Mouse (Mus musculus) spleen, adult 2 months (tissue): ENCODE measurements at regions not wholly inside any gene's neighbourhood (a gene's known extent, or its start where the extent isn't known, plus 50 kb on each side); places are given as distances from the start of the nearest gene placed in this dataset.

Source experiments
- DNase-seq, 2 experiments: peaks; one replicate each; pipeline versions ENCODE4 v3.0.0 to v3.0.0-alpha.2; 2012 to 2021; ENCODE audit warnings: low spot score in 2 of 2, low read depth in 1 of 2
- H3K27ac ChIP-seq: fragments of 200-500 bp; 2 replicates; pipeline ENCODE4 v1.5.1; 2012; ENCODE audit warnings: low read length, inconsistent platforms; ENCODE audit not compliant: insufficient read depth
- H3K27me3 ChIP-seq: fragments of 200-500 bp; 2 replicates; pipeline ENCODE4 v1.6.1; 2012; ENCODE audit warnings: mild to moderate bottlenecking, moderate library complexity, low read length, inconsistent platforms; ENCODE audit not compliant: control insufficient read depth, insufficient read depth
- H3K36me3 ChIP-seq: fragments of 200-500 bp; 2 replicates; pipeline ENCODE4 v1.6.1; 2012; ENCODE audit warnings: mild to moderate bottlenecking, low read length, inconsistent platforms; ENCODE audit not compliant: control insufficient read depth, insufficient read depth
- H3K4me1 ChIP-seq: fragments of 200-500 bp; 2 replicates; pipeline ENCODE4 v1.6.1; 2011; ENCODE audit warnings: inconsistent platforms; ENCODE audit not compliant: control insufficient read depth, insufficient read depth, insufficient read length
- H3K4me3 ChIP-seq: fragments of 200-500 bp; 2 replicates; pipeline ENCODE4 v1.5.1; 2011; ENCODE audit warnings: mild to moderate bottlenecking, inconsistent platforms; ENCODE audit not compliant: insufficient read depth, insufficient read length; ENCODE audit errors: extremely low read depth
- CTCF ChIP-seq: fragments of 200-500 bp; IDR thresholded peaks from 2 replicates; pipeline ENCODE4 v1.5.1; 2011; ENCODE audit warnings: mild to moderate bottlenecking, inconsistent platforms; ENCODE audit not compliant: insufficient read depth, insufficient read length, insufficient replicate concordance; ENCODE audit errors: extremely low read depth
- POLR2A ChIP-seq: fragments of 200-500 bp; IDR thresholded peaks from 2 replicates; pipeline ENCODE4 v1.6.1; 2011; ENCODE audit warnings: low read depth, low read length, inconsistent platforms
- WGBS: fragments of 180-500 bp; shearing (Covaris S2); methylation state at CpG from one replicate; pipeline ENCODE4 v1.1.7; 2018; 5-methylcytosine and 5-hydroxymethylcytosine counted together

DNA sequence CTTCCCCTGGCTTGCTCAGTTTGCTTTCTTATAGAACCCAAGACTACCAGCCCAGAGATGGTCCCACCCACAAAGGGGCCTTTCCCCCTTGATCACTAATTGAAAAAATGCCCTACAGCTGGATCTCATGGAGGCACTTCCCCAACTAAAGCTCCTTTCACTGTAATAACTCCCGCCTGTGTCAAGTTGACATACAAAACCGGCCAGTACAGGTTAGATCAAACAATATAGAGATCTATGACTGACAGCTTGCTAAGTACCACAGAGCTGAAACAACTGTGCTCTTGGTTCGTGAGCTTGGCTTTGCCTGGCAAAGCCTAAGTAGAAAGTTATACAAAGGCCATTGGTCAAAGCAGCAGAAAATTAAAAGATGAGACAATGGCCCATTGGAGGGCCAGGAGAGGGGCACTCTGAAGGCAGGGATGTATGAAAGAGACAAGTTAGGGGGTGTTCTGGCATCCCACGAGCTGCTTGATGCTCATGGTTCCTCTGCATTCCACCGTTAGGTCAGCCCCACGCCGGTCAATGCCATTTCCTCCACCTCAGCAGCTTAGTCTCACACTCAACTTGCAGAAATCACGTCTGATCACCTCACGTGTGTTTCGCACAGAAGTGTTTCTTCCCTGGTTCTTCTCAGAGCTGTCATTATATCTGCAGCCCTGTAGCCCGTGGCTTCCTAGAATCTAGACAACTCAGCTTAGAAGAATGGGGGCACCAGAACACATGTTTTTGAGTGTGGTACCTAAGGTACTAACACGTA, 87.5 kb upstream of the Zfp648 start:
- 85% methylated on average over 12 of the region's 12 CpGs for WGBS
- Histone ChIP-seq H3K4me1 (peaks cover 4% of the 10 kb centered on the region; the same call in 1 of the 2 replicates), H3K4me3 (no peak overlapping the region), H3K27me3 (no peaks in the 10 kb centered on the region), H3K36me3 (no peaks in the 10 kb centered on the region), H3K27ac (no peak overlapping the region)
- DNase-seq, result no peak
- TF ChIP-seq POLR2A (no peak), CTCF (no peak)

DNA sequence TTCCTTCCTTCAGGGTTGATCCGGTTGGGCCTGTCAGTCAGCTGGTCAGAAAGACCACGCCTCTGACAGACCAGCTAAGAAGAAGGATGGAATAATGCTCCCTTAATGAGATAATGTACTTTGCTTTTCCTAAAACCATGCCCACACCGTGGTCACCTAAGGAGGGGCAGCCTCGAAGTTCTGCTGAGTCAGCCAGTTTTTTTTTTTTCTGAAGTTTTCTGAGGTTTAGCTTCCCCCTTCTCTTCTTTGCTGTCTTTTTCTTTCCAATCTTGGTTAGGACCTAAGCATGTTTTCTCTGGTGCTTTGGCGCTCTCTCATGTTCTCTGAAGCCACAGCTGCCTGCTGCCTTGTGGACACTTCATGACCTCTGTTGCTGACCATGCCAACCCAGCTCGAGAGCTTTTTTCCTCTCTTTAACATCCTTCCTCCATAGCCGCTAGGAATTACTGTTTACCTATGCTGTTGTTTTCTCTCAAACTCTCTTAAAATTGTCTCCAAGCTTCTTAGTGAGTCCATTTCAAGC, 84.7 kb upstream of the Zfp648 start:
- no peak for DNase-seq

DNA sequence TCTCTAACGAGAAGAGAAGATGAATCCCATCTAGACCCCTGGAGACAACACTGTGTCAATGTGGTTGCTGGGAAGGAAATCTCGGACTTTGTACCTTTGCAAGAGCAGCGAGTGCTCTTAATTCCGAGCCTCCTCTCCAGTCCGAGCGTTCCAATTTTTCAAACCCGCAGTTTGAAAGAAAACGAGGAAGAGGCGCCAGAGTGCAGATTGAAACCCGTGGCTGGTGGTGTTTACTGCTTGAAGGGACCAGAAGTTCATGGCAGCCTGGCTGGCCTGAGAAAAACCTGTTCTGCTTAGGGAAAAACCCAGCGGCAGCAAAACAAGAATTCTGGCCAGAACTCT, 83.7 kb upstream of the Zfp648 start:
- 48% methylated on average over 11 of the region's 11 CpGs for WGBS
- Histone ChIP-seq H3K27me3 (no peaks in the 10 kb centered on the region), H3K4me1 (peaks cover 4% of the 10 kb centered on the region; the same call in 1 of the 2 replicates), H3K4me3 (peak overlapping the region; percentile 23; the same call in 1 of the 2 replicates), H3K27ac (peak overlapping the region; percentile 60), H3K36me3 (no peaks in the 10 kb centered on the region)
- peak in 1 of 2 experiments; percentile 15 for DNase-seq
- TF ChIP-seq CTCF (no peak), POLR2A (no peak)

More for the DNA sequence above, 84.7 kb upstream of the Zfp648 start:
- 42% methylated on average over 7 of the region's 7 CpGs for WGBS
- Histone ChIP-seq H3K27ac (no peak overlapping the region), H3K27me3 (no peaks in the 10 kb centered on the region), H3K4me1 (peaks cover 4% of the 10 kb centered on the region; the same call in 1 of the 2 replicates), H3K36me3 (no peaks in the 10 kb centered on the region), H3K4me3 (no peak overlapping the region)
- TF ChIP-seq CTCF (no peak), POLR2A (no peak)

DNA sequence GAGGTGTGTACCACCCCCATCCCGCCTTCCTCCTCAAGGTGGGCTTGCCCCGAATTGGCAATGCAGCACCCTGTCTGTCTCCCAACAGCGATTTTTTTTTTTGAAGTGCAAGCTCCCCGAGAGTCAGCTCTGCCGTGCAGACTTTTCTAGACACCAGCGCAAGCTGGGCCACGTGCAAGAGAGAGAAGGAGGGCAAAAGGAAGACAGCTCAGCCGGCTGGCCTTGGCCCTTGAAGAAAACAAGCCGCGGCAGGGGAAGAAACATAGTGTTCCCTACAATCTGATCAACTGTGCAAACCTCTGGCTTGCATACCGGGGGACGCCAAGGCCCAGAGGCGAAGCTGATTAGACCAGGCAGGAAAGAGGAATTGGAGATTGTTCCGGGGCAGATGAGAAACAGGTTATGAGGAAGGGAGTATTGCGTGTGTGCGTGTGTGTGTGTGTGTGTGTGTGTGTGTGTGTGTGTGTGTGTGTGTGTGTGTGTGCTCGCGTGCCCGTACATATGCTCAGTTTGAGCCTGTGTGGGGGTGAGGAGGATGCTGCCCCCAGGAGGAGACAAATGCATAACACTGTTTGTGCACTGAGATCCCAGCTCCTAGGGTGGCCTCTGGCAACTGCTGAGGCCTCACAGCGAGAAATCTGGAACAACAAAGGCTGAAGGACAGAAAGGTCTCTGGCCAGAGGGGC, 83.2 kb upstream of the Zfp648 start:
- Histone ChIP-seq H3K27ac (peak overlapping the region; percentile 60), H3K4me3 (peak overlapping the region; percentile 23; the same call in 1 of the 2 replicates), H3K4me1 (peaks cover 4% of the 10 kb centered on the region; the same call in 1 of the 2 replicates), H3K27me3 (no peaks in the 10 kb centered on the region), H3K36me3 (no peaks in the 10 kb centered on the region)
- 4% methylated on average over 20 of the region's 20 CpGs for whole genome bisulfite sequencing
- peak; percentile 23; the same call in 1 of the 2 replicates for TF ChIP-seq CTCF
- TF ChIP-seq POLR2A, result no peak
- DNase-seq, result peak; percentile 42 to 60

DNA sequence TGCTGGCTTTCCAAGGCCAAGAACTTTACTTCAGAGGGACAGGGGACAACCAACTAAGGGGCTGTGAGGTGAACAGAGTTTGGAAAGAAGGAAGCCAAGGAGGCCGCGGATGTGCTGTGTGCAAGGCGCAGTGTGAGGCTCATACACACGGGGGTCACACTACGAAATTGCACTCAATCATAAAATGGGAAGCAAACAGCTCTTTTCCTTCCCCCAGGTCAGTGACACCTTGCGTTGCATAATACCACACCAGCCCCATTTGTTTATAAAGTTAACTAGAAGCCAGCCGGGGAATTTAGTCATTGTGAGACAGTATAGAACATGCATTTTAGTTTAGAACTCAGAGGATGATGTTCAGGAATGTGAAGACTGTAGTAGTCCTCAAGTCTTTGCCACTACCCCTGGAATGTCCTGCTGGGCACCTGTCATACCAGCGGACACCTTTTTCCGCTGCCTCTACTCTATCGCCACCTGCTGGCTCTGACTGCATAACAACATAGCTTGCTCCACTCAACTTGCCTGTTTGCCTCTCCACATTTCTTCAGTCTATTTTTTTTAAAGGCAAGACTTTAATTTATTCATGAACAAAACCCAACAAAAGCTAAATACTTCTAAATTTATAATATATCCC, 82.5 kb upstream of the Zfp648 start:
- Histone ChIP-seq H3K4me1 (peaks cover 4% of the 10 kb centered on the region; the same call in 1 of the 2 replicates), H3K27ac (peak overlapping the region; percentile 60; the same call in 1 of the 2 replicates), H3K27me3 (no peaks in the 10 kb centered on the region), H3K36me3 (no peaks in the 10 kb centered on the region), H3K4me3 (no peak overlapping the region; the same call in 1 of the 2 replicates)
- 32% methylated on average over 10 of the region's 10 CpGs for WGBS
- peak; percentile 38 to 77 for DNase-seq
- TF ChIP-seq CTCF, result peak; percentile 80; the same call in 1 of the 2 replicates
- no peak for TF ChIP-seq POLR2A

DNA sequence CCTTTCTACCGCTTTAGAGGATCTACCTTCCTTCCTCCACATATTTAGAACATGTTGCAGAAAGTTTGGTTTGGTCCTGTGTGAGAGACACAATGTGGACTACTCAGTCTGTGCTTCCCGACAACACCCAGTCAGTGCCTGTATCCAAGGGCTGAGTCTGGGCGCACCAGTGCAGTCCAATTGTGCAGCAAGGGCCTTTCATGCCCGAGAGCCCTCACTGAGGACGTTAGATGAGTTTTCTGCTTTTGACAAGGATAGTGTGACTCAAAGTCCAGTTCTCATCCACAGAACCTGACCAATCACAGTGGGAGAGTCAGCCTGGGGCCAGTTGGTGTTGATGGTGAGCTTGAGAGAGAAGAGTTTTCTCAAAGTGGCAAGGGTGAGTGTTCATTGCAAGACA, 81.4 kb upstream of the Zfp648 start:
- no peak for DNase-seq
- no peak for TF ChIP-seq POLR2A
- H3K36me3 ChIP-seq, result no peaks in the 10 kb centered on the region
- no peak overlapping the region for H3K4me3 ChIP-seq
- peaks cover 4% of the 10 kb centered on the region; the same call in 1 of the 2 replicates for H3K4me1 ChIP-seq
- no peaks in the 10 kb centered on the region for H3K27me3 ChIP-seq
- WGBS, result 89% methylated on average over 5 of the region's 5 CpGs
- no peak overlapping the region for H3K27ac ChIP-seq
